Mouse (Mus musculus) inflammation-experienced regulatory T-cells, adult 6 months (primary cell): ENCODE data around the gene Trpv6. TPM values are rescaled to one million over a fixed set of nuclear protein-coding genes. Genes with fewer than 3 reads are reported as not detected.
A peak's percentile ranks its signal among the peaks of the same experiment; 100 is the strongest.

Experiments
- ATAC-seq: one replicate; pipeline ENCODE4 v1.8.0; 2017
- polyA plus RNA-seq, 3 experiments: library from polyadenylated mRNA; unstranded; fragments of 100-300 nt; shearing (Covaris generic); gene quantifications; one replicate each; pipeline ENCODE4 v1.2.1; 2017

The Trpv6 gene
- under 1 TPM; 0.25 to 0.74 (median 0.41) TPM for polyA plus RNA-seq

DNA sequence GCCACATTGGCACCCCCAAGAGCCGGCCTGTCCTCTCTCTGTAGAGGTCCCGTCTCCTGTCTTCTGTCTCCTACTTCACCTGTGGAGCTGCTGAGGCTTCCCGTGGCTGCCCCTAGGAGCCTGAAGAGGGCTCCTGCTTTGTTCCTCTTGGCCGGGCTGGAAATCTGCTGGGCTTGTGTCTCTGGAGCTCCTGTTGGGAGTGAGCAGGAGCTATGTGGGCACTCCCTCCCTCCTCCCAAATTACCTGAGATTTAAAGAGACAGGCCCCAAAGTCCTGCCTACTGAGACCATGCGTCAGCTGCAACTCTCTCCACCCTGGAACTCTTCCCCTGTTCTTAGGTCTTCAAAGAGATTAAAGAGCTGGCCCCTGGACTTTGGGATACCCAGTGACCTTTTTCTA is at the start of gene Trpv6:
Trpv6 (minus strand) TSS at position 228 of the 400 bp plus-strand sequence.
- no peak for ATAC-seq

DNA sequence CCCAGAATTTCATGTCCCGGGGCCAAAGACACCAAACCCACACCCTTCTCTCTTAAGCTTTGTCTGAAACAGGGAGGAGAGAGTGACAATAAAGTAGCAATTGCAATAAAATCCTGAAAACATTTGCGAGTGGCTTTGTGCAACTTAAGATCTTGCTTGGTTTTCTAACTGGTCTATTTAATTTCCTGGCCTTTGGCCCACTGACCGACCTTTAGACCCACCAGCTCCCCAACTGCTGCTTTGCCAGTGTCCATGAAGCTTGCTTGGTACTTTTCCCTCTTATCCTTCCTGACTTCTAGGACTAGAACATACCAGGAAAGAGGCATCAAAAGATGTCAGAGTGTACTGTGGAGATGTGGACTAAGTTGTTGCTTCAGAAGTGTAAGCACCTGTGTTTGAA is 49.4 kb upstream of the Trpv6 start:
- ATAC-seq: no peak

DNA sequence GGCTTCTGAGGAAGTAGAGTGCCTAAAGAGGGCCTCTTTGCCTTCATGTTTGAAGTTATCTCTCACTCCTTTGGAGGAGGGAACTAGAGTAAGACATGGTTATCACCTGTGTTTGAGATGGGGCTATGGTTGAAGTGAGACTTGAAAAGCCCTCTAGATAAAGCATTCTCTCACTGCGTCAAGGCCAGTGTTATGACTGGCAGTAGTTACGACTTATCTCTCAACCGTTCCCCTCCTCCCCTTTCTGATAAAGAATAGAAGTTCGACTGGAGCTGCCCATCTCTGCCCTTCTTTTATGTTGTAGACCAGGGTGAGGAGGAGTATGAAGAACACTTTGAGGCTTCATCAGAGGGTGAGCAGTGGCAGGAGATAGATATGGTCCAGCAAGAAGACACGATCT is 48.7 kb upstream of the Trpv6 start:
- ATAC-seq: no peak

DNA sequence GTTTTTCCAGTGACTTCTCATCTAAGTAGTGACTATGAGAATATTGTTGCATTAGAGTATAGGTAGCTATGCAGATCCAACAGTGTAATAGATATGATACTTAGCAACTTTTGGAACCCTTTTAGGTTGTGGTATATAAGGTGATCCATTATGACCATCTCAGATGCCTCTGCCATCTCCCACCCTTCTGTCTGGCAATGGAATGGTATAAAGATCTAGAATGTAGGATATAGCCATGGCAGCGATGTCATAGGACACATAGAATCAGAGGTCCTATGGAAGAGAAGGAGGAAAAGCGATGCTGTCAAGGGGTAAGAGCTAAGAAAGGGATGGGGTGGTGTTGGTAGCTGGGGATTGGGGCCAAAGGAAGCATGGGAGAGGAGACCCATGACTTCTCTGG is 47.9 kb upstream of the Trpv6 start, which contains the start of gene Llcfc1:
Llcfc1 (plus strand) TSS at position 301 of the 400 bp plus-strand sequence.
- no peak for ATAC-seq

DNA sequence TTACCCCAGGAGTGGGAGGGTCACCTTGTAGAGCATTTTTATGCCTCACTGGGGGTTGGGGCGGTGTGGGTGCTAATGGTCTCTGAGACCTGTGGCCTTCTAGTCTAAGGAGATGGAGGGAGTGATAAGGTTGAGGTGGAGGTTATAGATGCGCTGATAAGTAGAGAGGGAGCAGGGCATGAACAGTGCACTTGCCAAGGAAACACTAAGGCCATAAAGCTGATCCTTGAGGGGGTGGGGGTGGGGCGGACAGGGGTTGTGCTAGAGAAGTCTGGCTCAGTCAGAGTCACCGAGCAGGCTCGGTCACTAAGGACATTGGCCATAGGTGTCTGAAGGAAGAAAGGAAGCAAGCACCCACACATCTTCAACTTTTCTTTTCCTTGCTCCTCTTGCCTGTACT is 45.5 kb upstream of the Trpv6 start:
- no peak for ATAC-seq

DNA sequence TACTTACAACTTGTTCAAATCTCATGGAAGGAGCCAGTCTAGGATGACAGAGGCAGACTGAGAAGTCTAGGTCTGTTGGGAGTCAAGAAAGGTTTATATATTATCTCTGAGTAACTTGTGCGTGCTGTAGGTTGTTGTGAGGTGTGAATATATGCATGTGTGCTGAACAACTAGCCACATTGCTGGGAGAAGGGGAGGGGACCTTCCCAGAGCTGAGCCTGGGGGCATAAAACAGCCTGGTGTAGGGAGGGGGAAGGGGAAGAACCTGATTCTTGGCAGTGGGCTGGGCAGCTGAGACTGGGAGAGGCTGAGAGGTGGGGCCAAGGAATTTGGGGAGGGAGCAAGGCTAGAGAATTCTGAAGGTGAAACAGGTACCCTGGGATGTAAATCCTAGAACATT is 44.5 kb upstream of the Trpv6 start, which contains the start of gene Trpv5:
Trpv5 (minus strand) TSS at position 101 of the 400 bp plus-strand sequence.
- no peak for ATAC-seq

DNA sequence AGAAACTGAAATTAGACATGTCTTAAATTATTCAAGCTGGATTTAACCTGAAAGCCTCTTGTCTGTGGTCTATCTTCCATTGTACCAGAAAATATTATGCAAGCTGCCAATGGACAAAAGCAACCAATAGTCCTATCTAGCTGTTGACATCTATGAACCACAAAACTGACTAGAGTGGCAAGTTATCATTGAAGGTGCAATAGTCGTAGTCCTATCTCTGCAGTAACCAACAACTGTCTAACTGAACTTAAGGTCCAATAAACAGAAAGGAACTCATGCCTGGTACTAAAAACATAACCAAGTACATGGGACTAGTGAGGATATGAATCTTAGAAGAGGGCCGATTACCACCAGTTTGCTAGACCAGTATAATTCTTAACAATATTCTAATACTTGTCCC is 40.3 kb upstream of the Trpv6 start:
- no peak for ATAC-seq

DNA sequence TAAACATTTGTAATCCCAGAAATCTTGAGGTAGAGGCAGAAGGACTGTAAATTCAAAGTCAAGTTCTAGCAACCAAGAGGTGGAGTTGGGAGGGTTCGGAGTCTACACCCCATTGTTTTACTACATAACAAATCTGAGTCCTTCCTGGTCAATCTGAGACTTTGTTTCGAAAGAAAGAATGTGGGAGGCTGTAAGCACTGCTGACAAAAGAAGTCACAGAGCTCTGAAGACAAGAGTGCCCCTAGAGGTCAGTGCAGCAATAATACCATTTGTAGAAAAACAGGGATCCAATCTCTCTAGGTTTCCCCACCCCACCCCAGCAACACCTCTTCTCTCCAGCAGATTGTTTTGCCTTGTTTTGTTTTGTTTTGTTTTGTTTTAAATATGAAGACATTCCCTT is 26.1 kb upstream of the Trpv6 start:
- ATAC-seq: peak; percentile 78

DNA sequence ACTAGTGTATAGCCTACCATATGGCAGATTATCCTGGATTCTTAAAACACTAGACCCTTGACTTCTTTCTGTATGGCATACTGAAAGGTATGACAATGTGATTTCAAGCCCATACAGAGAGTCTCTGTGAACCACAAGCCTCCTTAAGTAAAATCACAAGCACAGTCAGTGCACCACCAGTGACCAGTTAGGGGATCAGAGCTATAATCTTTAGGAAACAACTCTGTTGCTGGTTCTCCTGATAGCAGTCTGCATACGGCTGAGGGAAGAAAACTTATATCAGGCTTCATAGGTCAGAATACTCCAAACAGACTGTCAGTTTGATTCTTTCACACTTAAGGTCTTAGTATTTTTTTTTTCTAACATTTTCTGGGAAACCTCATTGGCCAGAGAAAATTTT is 22.3 kb upstream of the Trpv6 start:
- ATAC-seq: no peak

DNA sequence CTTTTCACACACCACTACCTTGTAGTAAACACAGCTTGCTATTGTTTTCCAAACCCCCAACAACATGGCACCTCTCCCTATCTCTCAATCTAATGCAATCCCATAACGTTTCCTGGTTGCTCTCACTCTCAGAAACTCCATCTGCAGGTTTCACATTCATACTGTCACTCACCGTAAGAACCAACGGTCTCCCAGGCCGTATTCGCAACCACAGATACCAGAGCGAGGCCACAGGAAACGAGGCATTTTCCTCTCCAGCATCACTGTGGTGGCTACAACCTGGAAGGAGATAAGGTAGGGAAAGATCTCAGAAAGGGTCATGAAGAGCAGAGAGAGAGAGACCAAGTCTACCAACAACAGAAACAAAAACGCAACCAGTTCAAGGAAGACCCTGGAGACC is 18.4 kb upstream of the Trpv6 start:
- no peak for ATAC-seq

DNA sequence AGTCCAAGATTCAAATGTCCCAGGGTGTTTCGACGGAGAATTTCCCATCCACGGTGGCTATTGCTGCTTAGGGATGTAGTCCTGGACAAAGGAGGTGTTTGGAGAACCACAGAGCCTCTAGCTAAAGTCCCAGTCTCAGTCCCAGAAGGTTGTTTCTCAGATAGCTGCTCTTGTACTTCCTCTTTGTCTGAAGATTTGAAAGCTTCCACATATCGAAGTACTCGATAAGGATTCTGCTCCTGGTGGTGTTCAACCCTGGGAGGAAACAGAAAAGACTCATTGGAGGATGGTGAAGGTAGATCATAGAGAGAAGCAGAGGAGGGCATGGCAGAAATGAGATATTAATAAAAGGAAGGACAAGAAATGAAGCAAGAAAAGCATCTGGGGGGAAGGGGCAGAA is 17.0 kb upstream of the Trpv6 start:
- no peak for ATAC-seq

DNA sequence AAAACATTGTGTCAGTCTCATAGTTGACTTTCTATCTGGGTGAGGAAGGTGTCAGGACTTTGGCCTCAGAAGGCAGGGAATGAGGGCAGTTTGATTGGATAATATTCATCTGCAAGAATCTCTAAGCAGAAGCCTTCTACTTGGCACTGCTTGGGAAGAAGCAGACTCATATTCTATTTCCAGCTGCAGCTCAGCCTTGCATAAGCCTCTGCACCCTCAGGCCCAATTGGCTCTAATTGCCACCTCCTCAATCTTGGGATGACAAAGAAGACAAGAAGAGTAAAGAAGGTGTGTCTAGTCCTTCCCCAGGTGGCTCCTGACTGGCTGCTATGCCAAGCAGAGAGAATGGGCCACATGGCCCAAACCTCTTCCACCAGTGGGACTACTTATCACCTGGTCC is 10.5 kb upstream of the Trpv6 start:
- no peak for ATAC-seq

DNA sequence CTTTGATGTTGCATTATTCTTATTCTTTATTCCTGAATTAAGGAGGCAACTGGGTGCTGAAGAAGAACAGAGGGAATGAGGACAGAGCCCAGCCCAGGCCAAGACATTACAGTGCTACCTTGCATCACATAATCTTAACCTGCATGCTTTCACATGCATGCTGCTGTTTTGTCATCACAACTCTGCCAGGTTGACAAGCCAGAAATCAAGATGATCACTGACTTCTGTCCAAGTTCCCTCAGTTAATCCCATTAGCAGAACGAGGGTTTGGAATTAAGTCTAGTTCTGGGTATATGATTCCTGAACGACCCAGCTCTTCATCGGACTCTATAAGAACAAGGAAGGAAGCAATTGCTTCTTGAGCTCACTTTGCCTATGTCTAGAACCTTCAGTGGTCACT is 10.0 kb upstream of the Trpv6 start:
- no peak for ATAC-seq

DNA sequence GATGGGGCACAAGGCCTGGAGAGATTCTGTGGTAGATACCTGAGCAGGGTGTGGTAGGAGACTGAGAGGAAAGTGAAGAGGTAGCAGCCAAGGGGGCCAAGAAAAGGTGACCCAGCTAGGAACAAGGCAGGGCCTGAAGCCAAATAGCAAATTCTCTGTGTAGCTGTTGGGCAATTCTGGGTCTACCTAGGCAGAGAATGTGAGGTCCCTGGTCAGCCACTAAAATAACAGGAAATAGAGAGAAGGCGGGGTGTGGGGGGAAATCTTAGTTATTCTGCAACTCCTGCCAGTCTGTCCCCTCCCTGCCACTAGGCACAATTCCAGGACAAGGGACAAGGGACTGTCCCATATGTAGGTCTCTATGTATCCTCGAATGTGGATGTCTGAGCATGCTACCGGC is 7.0 kb upstream of the Trpv6 start:
- no peak for ATAC-seq

DNA sequence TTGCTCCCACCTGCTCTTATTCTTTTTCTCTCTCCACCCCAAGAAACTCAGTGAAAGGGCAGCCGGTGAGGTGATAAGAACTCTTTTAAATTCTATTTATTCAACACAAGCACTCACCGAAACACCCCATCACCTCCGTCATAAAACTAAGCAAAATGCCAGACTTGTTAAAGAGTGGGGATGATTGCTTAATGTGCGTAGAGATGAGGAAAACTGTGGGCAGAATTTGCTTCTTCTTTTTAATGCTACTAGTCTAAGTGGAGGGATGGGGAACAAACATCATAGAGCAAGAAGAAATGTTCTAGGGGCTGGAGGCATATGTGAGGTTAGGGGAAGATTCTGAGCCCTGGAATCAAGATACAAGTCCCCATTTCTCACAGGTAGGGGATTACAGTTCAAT is 6.6 kb upstream of the Trpv6 start:
- no peak for ATAC-seq

DNA sequence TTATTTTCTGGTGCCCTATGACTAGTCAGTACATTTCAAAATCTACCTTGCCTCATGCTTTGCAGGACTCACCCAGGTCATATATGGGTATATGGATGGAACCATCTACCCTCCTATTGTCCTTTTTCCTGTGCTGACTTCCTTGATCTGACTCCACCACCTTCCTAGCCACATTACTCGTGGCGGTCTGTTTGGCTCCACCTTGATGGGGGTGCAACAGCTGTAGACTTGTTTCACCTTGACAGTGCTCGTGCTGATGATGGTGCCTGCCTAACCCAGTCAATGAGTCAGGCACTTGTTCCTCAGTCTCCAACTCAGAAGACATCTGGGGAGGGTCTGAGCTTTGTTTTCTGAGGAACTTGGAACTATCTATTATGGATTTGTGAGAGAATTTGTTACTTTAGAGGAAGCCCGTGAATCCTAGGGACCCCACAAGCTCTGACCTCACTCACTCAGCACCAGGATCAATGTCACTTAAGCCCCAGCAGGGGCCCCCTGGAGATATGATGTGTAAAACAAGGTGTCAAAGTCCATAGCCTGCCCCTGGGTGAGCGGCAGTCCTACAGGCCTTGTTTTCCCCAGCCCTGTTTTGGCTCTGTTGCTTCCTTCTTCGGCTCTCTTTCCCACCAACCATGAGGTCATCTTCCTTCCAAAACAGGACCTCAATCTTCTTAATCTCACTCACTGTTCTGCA is 5.1 kb upstream of the Trpv6 start:
- no peak for ATAC-seq

DNA sequence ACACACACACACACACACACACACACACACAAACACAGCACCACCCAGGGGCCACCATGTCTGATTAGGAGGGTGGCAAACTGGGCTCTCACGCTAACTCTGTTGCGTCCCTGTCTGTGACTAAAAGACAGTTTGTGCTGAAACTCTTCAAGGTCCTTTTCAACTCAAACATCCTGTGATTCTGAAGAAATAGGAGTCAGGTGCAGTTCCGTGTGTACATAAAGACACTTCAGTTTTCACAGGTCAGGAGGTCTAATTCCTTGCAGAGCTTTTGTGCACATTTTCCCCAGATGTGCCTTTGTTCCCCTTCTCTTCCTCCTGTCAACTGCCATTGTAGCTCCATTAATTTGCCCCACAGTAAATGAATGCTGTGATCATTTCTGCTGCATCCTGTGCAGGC is 4.2 kb upstream of the Trpv6 start:
- ATAC-seq: no peak

DNA sequence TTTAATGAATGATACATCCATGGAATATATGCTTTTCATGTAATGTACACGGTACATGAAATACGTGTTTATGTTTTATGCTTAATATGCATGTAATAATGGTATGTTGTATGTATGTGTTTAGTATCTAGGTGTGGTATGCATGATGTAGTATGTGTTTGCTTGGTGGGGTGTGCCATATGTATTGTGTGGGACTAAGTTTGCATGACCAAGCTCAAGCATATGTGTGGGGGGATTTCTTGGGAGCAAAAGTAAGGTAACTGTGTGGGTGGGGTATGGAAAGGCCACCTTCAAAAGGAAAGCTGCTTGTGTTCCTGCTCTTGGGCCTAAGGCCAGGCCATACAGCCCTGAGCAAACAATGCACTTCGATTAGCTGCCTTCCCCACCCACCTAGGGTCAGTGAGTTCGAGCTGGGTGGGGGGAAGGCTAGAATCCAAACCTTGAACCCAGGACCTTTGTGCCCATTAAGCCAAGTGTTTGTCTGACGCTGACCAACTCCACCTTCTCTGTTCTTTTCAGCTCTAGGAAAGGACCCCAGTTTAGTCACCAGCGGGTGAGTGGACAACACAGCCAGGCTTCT is 1.8 kb upstream of the Trpv6 start:
- ATAC-seq: no peak

DNA sequence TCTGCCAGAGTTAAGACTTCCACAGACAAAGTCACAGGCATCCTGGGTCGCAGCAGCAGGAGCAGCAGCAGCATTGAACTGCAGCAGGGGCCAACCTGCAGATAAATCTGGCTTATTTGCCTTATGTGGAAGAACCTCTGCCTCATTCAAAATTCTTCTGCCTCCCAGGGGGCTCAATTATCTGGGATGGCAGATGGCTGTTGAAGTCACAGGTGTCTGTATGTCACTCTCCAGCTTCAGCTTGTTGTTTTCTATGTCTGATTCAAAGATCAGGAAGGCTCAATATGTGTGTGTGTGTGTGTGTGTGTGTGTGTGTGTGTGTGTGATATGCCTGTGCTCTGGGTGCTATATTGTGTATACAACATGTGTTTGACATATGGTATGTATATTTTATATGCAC is 1.2 kb upstream of the Trpv6 start:
- ATAC-seq: no peak

DNA sequence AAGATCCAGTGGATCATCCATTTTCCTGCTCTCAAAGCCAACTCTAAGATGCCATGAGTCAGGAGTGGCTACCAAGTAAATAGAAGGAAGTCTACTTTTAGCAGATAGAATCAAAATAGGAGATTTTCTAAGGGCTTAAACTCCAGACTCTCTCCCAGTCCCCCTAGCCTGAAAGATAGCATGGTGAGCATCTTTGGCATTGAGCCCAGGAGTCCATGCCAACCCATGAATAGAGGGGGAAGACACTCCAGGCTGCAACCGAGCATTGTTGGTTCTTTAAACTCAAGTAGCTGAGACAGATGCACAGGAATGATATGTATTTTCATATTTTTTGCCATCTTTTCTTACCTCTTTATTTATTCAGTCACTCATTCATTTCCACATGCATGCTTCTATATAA is 994 bp downstream of the Trpv6 start:
- no peak for ATAC-seq

DNA sequence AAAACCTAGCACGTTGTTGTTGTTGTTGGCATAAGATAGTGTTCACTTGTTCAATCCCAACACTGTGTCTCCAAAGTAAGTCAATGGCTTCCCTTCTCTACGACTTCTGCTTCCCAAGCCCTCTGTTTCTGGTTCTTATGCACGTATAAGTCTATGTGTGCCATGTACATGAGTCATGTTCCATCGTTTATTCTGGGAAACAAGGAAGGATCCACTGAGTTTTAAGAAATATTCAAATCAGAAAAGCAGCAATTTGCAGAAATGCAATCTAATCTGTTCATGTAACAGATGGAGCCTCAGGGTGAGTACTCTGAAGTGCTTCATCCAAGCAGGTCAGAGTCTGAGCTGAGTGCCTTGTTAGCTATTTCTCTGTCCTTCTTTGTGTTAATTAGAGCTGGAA is 4.7 kb downstream of the Trpv6 start:
- ATAC-seq: no peak

DNA sequence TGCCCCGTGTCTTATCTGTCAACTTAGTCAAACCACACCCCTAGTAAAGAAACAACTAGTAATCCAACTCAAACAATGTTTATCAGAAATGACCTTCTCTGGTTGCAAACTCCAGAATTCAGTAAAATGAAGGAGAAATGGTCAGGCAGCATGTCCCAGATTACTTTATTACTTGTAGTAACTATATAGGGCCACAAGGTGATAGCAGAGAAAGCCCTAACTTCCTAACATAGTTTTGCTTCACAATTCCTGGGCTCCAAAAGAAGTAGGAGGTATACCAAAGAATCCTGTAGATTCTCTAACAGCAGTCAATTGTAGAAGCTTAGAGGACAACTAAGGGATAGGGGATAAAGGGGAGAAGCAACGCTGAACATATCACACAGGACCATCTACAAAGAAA is 5.4 kb downstream of the Trpv6 start:
- ATAC-seq: no peak

DNA sequence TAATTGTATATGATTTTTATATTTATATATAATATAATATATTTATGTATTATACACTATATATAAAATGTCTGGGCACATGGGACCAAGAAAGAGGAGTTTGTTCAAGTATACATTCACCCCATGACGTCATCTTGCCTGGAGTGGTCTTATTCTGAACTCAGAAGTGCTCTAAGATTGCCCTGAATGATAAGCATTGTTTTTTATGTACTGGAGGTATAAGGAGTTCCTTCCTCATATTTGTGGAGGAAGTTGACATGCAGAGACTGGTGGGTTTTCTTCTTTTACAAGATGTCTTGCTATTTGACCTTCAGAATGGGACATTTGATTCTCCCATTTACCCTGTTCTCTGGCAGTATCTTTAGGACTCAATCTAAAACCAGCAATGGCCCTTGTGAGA is 8.0 kb downstream of the Trpv6 start:
- ATAC-seq: no peak

DNA sequence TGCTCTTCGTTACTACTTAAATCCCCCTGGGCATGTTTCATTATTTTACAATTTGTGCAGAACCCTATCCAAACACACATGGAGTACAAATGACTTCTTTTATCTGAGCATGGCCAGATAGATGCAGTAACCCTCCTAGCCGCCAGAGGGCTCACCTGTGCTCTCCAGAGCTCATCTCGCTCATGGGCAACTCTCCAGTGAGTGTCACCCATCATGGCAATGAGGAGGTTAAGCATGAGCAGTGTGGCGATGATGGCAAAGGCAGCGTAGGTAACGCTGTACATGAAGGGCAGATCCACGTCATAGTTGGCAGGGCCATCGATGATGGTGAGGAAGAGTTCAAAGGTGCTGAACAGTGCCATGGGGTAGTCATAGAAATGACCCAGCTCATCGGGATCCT is 13.5 kb downstream of the Trpv6 start:
- ATAC-seq: peak; percentile 69
